Mouse (Mus musculus): ENCODE measurements around the gene Tigd3. TPM values are rescaled to one million over a fixed set of nuclear protein-coding genes. Genes with fewer than 3 reads are reported as not detected.

Tigd3 gene
- polyA plus RNA-seq, 1 experiment from 2014 or later, result 7.0 TPM

DNA sequence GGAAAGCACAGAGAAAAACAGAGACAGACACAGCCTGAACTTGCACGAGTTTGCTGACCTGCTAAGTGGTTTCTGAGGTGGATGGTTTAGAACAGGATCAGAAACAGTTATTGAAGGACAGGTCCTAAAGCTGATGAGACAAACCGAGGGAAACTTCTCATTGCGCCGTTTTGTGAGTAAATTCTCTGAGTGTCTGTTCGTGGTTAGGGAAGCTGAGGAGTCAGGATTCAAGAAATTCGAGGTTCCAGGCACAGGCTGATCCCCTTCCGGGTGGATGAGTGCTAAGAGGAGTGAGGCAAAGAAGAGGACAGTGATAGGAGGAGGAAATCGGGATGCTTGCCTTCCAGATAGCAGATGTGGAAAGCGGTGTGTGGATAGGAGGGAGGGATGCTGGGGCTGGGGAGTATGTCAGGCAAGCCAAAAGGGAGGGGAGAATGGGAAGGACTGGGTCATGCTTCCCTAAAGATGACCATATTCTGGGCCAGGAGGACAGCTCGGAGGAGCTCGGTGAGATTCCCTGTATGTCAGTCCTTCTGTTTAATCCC, 31.4 kb upstream of the Tigd3 start:
- Histone ChIP-seq H3K9ac (ENCODE audit: low read length) (peak overlapping the region; percentile 51), H3K9me3 (replicated peaks; ENCODE audit: control insufficient read depth, low read length) (no peaks in the 10 kb centered on the region), H3K27ac (ENCODE audit: low read depth, low read length) (no peak overlapping the region), H3K4me3 (ENCODE audit: low read depth, low read length) (peak overlapping the region; percentile 54), H3K36me3 (ENCODE audit: control insufficient read depth, insufficient read depth, low read length) (no peaks in the 10 kb centered on the region), H3K27me3 (replicated peaks; ENCODE audit: control insufficient read depth, insufficient read depth, low read length) (0 out of 2 replicates have a peak, but pooled peaks cover 2% of the 10 kb centered on the region), H3K4me1 (ENCODE audit: control insufficient read depth, insufficient read depth, low read length) (peaks cover 10% of the 10 kb centered on the region; the same call in 1 of the 2 replicates), H3K4me2 (ENCODE audit: low read length) (peak overlapping the region; percentile 99)
- 28% methylated on average over 11 of the region's 11 CpGs for WGBS
- ATAC-seq (no peak), DNase-seq (ENCODE audit: low spot score) (peak; percentile 1)

DNA sequence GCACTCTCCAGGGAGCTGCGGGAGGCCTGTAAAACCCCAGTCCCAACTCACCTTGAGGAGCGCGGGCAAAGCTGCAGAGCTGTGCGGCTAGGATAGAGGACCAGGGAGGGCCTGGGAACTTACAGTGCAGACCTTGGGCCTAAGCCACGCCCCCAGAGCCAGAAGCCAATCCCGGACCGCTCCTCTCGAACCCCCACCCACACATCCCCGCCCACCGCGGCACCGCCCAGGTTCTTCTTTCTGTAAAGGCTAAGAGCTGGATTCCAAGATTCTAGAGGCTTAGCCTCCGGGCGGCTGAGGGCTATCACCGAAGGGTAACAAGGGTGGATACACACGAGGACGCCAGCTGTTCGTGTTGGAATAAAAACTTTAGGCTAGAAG, 30.8 kb upstream of the Tigd3 start, which contains the start of gene Cdc42ep2:
Cdc42ep2 (minus strand) TSS at position 104 of the 381 bp plus-strand sequence.
- Histone ChIP-seq H3K4me1 (ENCODE audit: control insufficient read depth, insufficient read depth, low read length) (peaks cover 10% of the 10 kb centered on the region; the same call in 1 of the 2 replicates), H3K27me3 (replicated peaks; ENCODE audit: control insufficient read depth, insufficient read depth, low read length) (0 out of 2 replicates have a peak, but pooled peaks cover 2% of the 10 kb centered on the region), H3K4me3 (ENCODE audit: low read depth, low read length) (peak within 1 kb of the TSS; percentile 54), H3K27ac (ENCODE audit: low read depth, low read length) (peak within 1 kb of the TSS; percentile 58; the same call in 1 of the 2 replicates), H3K9me3 (replicated peaks; ENCODE audit: control insufficient read depth, low read length) (no peaks in the 10 kb centered on the region), H3K9ac (ENCODE audit: low read length) (peak within 1 kb of the TSS; percentile 64), H3K36me3 (ENCODE audit: control insufficient read depth, insufficient read depth, low read length) (no peaks in the 10 kb centered on the region), H3K4me2 (ENCODE audit: low read length) (peak within 1 kb of the TSS; percentile 99)
- ATAC-seq (peak; percentile 97), DNase-seq (ENCODE audit: low spot score) (peak; percentile 96)
- WGBS, result 1% methylated on average over 18 of the region's 18 CpGs

DNA sequence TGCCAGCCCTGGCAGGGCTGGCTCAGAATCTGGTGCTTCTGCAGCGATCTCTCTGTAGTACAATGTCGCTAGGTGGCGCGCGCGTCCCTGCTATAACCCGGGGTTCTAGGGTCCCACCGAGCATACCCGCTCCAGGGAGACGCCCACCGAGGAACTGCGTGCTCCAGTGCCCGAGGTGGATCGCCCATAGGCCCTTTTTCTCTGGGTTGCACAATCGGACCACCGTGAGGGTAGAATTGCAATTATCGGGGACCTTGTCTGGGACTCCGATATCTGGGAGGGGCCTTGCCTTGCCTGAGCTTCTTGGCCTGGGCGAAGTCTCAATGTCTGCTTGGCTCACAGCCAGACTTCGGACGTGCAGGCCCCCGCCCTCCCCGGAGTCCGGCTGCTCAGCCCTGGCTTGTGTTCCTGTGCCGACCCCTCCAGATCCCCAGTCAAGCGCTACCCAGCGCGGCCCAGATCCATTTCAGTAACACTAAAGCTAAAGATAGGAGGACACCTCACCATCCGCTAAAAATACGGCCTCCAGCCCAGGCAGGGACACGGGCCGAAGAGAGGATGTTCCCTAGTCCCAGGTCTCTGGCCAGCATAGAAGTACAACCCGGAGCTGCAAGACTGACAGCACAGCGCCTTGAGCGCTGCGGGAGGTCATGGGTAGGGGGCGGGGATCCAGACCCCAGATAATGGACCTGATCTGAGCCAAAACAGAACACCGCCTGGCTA, 30.2 kb upstream of the Tigd3 start:
- peak; percentile 97 for DNase-seq (ENCODE audit: low spot score)
- peak; percentile 88 for ATAC-seq
- H3K9me3 ChIP-seq (replicated peaks; ENCODE audit: control insufficient read depth, low read length), result no peaks in the 10 kb centered on the region
- peak overlapping the region; percentile 58; the same call in 1 of the 2 replicates for H3K27ac ChIP-seq (ENCODE audit: low read depth, low read length)
- H3K4me1 ChIP-seq (ENCODE audit: control insufficient read depth, insufficient read depth, low read length), result peaks cover 10% of the 10 kb centered on the region; the same call in 1 of the 2 replicates
- H3K9ac ChIP-seq (ENCODE audit: low read length), result peak overlapping the region; percentile 64
- WGBS, result 0% methylated on average over 38 of the region's 38 CpGs
- H3K4me2 ChIP-seq (ENCODE audit: low read length), result peak overlapping the region; percentile 99
- H3K36me3 ChIP-seq (ENCODE audit: control insufficient read depth, insufficient read depth, low read length), result no peaks in the 10 kb centered on the region
- H3K4me3 ChIP-seq (ENCODE audit: low read depth, low read length), result peak overlapping the region; percentile 54
- H3K27me3 ChIP-seq (replicated peaks; ENCODE audit: control insufficient read depth, insufficient read depth, low read length), result 0 out of 2 replicates have a peak, but pooled peaks cover 2% of the 10 kb centered on the region

DNA sequence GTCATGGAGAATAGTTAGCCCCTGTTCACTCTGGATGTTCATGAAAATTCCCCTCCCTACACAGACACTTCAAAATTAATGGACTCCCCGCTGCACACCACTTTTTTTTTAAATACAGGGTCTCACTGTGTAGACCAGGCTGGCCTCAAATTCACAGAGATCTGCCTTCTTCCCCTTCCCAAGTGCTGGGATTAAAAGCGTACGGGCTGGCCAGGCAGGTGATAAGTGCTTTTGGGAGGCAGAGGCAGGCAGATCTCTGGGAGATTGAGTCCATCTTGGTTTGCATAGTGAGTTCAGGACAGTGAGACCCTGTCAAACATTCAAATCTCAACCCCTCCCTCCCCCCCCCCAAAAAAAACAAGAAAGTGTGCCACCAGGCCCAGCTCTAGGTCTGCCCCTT, 29.0 kb upstream of the Tigd3 start:
- Histone ChIP-seq H3K27ac (ENCODE audit: low read depth, low read length) (no peak overlapping the region), H3K9me3 (replicated peaks; ENCODE audit: control insufficient read depth, low read length) (no peaks in the 10 kb centered on the region), H3K36me3 (ENCODE audit: control insufficient read depth, insufficient read depth, low read length) (0 out of 2 replicates have a peak, but pooled peaks cover 2% of the 10 kb centered on the region), H3K4me2 (ENCODE audit: low read length) (no peak overlapping the region), H3K27me3 (replicated peaks; ENCODE audit: control insufficient read depth, insufficient read depth, low read length) (0 out of 2 replicates have a peak, but pooled peaks cover 2% of the 10 kb centered on the region), H3K4me3 (ENCODE audit: low read depth, low read length) (no peak overlapping the region), H3K4me1 (ENCODE audit: control insufficient read depth, insufficient read depth, low read length) (peaks cover 10% of the 10 kb centered on the region; the same call in 1 of the 2 replicates), H3K9ac (ENCODE audit: low read length) (no peak overlapping the region)
- ATAC-seq (no peak), DNase-seq (ENCODE audit: low spot score) (no peak)
- 99% methylated on average over 3 of the region's 3 CpGs for WGBS

DNA sequence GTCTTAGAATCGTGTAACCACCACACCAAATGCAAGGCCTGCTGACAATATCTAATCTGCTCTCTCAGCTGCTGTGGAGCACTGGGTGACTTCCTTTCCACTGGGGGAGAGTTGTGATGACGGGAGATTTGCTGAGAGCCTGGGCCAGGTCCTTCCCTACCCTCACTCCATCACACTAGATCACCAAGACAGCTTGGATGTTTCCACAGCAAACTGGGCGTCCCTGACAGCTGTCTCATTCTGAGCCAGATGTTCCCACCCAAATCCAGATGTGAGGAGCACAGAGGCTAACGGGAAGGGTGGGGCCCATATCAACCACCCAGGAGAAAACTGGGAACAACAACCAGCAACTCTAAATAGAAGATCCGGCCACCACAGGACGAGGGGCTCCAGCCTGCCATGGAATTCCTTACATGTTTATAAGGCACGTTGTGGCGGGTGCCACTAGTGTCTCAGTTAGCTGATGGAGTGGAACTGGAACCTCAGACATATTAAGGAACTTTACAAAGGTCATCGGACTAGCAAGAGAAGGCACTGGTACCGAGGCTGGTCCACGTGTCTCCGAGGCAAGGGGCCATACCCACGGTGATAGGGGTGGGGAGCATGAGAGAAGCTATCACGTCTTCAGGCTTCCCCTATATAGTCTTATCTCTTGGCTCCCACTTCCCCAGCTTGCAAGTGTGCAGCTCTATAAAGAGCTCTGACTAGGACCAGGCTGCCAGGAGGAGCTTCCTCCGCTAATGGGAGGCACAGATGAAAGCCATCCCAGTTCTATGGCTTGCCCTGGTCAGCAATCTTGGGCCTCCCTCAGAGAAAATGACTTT, 28.4 kb upstream of the Tigd3 start:
- DNase-seq (ENCODE audit: low spot score) (no peak), ATAC-seq (no peak)
- H3K4me1 ChIP-seq (ENCODE audit: control insufficient read depth, insufficient read depth, low read length), result peaks cover 10% of the 10 kb centered on the region; the same call in 1 of the 2 replicates
- WGBS, result 87% methylated on average over 15 of the region's 15 CpGs
- H3K36me3 ChIP-seq (ENCODE audit: control insufficient read depth, insufficient read depth, low read length), result peaks cover 6% of the 10 kb centered on the region; the same call in 1 of the 2 replicates
- H3K4me3 ChIP-seq (ENCODE audit: low read depth, low read length), result no peak overlapping the region
- H3K9ac ChIP-seq (ENCODE audit: low read length), result peak overlapping the region; percentile 47; the same call in 1 of the 2 replicates
- no peak overlapping the region for H3K27ac ChIP-seq (ENCODE audit: low read depth, low read length)
- H3K4me2 ChIP-seq (ENCODE audit: low read length), result peak overlapping the region; percentile 20; the same call in 1 of the 2 replicates
- H3K27me3 ChIP-seq (replicated peaks; ENCODE audit: control insufficient read depth, insufficient read depth, low read length), result 0 out of 2 replicates have a peak, but pooled peaks cover 2% of the 10 kb centered on the region
- no peaks in the 10 kb centered on the region for H3K9me3 ChIP-seq (replicated peaks; ENCODE audit: control insufficient read depth, low read length)

DNA sequence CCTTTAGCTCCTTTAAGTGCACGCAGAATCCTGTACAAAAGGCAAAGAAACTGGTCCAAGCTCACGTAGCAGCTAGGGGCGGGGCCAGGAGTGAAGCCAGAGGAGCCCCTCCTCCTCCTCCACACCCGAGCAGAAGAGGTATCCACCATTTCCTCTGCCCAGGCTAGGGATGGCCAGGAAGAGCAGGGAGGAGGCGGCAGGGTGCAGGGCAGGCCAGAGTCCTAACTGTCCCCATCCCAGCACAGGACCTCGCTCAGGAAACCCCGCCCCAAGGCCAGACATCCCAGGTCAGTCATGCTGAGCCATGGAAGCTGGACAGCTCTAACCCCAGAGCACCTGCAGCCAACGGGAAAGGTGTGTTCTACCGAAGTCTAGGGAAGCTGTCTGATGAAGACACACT, 27.8 kb upstream of the Tigd3 start:
- Histone ChIP-seq H3K9me3 (replicated peaks; ENCODE audit: control insufficient read depth, low read length) (no peaks in the 10 kb centered on the region), H3K9ac (ENCODE audit: low read length) (peak overlapping the region; percentile 47), H3K27me3 (replicated peaks; ENCODE audit: control insufficient read depth, insufficient read depth, low read length) (0 out of 2 replicates have a peak, but pooled peaks cover 2% of the 10 kb centered on the region), H3K27ac (ENCODE audit: low read depth, low read length) (no peak overlapping the region), H3K36me3 (ENCODE audit: control insufficient read depth, insufficient read depth, low read length) (peaks cover 10% of the 10 kb centered on the region; the same call in 1 of the 2 replicates), H3K4me2 (ENCODE audit: low read length) (peak overlapping the region; percentile 20; the same call in 1 of the 2 replicates), H3K4me3 (ENCODE audit: low read depth, low read length) (no peak overlapping the region), H3K4me1 (ENCODE audit: control insufficient read depth, insufficient read depth, low read length) (peaks cover 10% of the 10 kb centered on the region; the same call in 1 of the 2 replicates)
- ATAC-seq, result no peak
- no peak for DNase-seq (ENCODE audit: low spot score)
- WGBS, result 15% methylated on average over 9 of the region's 9 CpGs

DNA sequence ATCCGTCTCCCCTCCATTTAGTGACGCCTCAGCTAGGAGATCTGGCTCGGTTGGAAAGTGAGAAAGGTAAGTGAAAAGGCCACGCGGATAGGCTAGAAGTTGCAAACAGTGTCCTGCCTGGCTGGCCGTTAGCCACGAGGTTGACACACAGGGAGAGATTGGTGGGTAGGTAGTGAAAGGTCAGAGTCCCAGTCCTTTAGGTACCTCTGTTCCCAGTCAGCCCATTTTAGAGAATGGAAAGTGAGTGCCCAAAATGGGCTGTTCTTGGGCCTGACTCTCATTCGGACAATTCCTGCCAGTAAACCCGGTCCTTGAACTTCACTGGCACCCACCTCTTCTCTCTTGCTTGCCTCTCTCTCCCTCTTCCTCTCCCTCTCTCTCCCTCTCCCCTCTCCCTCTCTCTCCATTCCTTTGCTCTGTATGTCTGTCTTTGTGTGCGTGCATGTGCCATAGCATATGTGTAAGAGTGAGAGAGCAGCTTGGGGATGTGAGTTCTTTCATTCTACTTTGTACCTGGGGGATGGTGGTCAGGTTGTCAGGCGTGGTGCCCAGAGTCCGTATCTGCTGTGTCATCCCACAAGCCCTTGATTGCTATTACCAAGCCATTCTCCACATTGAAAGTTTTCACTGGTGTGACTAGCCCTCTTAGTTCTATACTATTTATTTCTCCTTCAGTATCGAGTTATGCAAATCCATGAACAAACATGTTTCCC, 19.2 kb upstream of the Tigd3 start, which contains the start of gene Dpf2:
Dpf2 (minus strand) TSS at position 4 of the 713 bp plus-strand sequence.
- peaks cover 22% of the 10 kb centered on the region for H3K4me1 ChIP-seq (ENCODE audit: control insufficient read depth, insufficient read depth, low read length)
- H3K4me2 ChIP-seq (ENCODE audit: low read length), result peak within 1 kb of the TSS; percentile 88
- H3K27me3 ChIP-seq (replicated peaks; ENCODE audit: control insufficient read depth, insufficient read depth, low read length), result no peaks in the 10 kb centered on the region
- H3K9me3 ChIP-seq (replicated peaks; ENCODE audit: control insufficient read depth, low read length), result no peaks in the 10 kb centered on the region
- peak; percentile 19; the same call in 1 of the 2 replicates for ATAC-seq
- H3K36me3 ChIP-seq (ENCODE audit: control insufficient read depth, insufficient read depth, low read length), result peaks cover 14% of the 10 kb centered on the region; the same call in 1 of the 2 replicates
- no peak for DNase-seq (ENCODE audit: low spot score)
- peak within 1 kb of the TSS; percentile 98 for H3K4me3 ChIP-seq (ENCODE audit: low read depth, low read length)
- peak within 1 kb of the TSS; percentile 90 for H3K9ac ChIP-seq (ENCODE audit: low read length)
- H3K27ac ChIP-seq (ENCODE audit: low read depth, low read length), result peak within 1 kb of the TSS; percentile 70
- WGBS, result 22% methylated on average over 13 of the region's 13 CpGs

Data from forebrain, embryonic 14.5 days (tissue).